Mouse (Mus musculus) midbrain, embryonic 11.5 days (tissue): Measurements from ENCODE around the gene Cep104. TPM values are rescaled to one million over a fixed set of nuclear protein-coding genes. Genes with fewer than 3 reads are reported as not detected.

Source experiments
- ATAC-seq: fragments of 200-750 bp; cut with Nextera tagmentation; 2 replicates; pipeline ENCODE4 v1.8.0; 2017; ENCODE audit warnings: moderate TSS enrichment, moderate library complexity; ENCODE audit not compliant: low FRiP score
- DNase-seq: peaks from one replicate; pipeline ENCODE4 v3.0.0; 2015; ENCODE audit warnings: low spot score; ENCODE audit errors: missing footprints
- H3K27ac ChIP-seq: fragments of 300-500 bp; sonication (generic); 2 replicates; pipeline ENCODE4 v1.5.1; 2014; ENCODE audit warnings: low read depth, low read length
- H3K27me3 ChIP-seq: fragments of 300-500 bp; sonication (generic); 2 replicates; pipeline ENCODE4 v1.6.1; 2014; ENCODE audit warnings: mild to moderate bottlenecking, low read length, moderate library complexity, mixed read lengths; ENCODE audit not compliant: control insufficient read depth, insufficient read depth
- H3K36me3 ChIP-seq: fragments of 300-500 bp; sonication (generic); 2 replicates; pipeline ENCODE4 v1.6.1; 2014; ENCODE audit warnings: mild to moderate bottlenecking, low read length, moderate library complexity, mixed read lengths; ENCODE audit not compliant: control insufficient read depth, insufficient read depth
- H3K4me1 ChIP-seq: fragments of 300-500 bp; sonication (generic); 2 replicates; pipeline ENCODE4 v1.6.1; 2014; ENCODE audit warnings: low read length; ENCODE audit not compliant: control insufficient read depth, insufficient read depth
- H3K4me2 ChIP-seq: fragments of 300-500 bp; sonication (generic); 2 replicates; pipeline ENCODE4 v1.6.1; 2014; ENCODE audit warnings: mild to moderate bottlenecking, moderate library complexity
- H3K4me3 ChIP-seq: fragments of 300-500 bp; sonication (generic); 2 replicates; pipeline ENCODE4 v1.5.1; 2014; ENCODE audit warnings: low read depth, low read length
- H3K9ac ChIP-seq: fragments of 300-500 bp; sonication (generic); 2 replicates; pipeline ENCODE4 v1.6.1; 2014; ENCODE audit warnings: low read length
- H3K9me3 ChIP-seq: fragments of 300-500 bp; sonication (generic); 2 replicates; pipeline ENCODE4 v1.6.1; 2016; ENCODE audit warnings: low read length; ENCODE audit not compliant: control insufficient read depth
- WGBS: fragments of 180-500 bp; shearing (Covaris S2); extraction: QIAGEN DNeasy Blood & Tissue Kit; methylation state at CpG from one replicate; pipeline ENCODE4 v1.1.7; 2014; 5-methylcytosine and 5-hydroxymethylcytosine counted together
- polyA plus RNA-seq: library from polyadenylated mRNA; unstranded; fragments of >200 nt; fragmentation: Nextera tagmentation; extraction: Ambion mirVana; gene quantifications from 2 replicates; pipeline ENCODE4 v1.2.1, GENCODE M21; 2014

Cep104 gene
- polyA plus RNA-seq, 1 experiment from 2014 or later, result 19.0 TPM

- Histone ChIP-seq H3K4me1 (no peaks in the 10 kb centered on the region), H3K27me3 (no peaks in the 10 kb centered on the region), H3K4me3 (no peak overlapping the region), H3K4me2 (no peak overlapping the region), H3K36me3 (no peaks in the 10 kb centered on the region), H3K9me3 (no peaks in the 10 kb centered on the region), H3K9ac (no peak overlapping the region), H3K27ac (no peak overlapping the region)
- ATAC-seq (no peak), DNase-seq (no peak)
- 67% methylated on average over 4 of the region's 4 CpGs for WGBS
These were observed 78.1 kb downstream of the Cep104 start for GRCm38 (mm10) chr4:154053065-154053464.

- Histone ChIP-seq H3K9ac (no peak overlapping the region), H3K27ac (no peak overlapping the region), H3K27me3 (no peaks in the 10 kb centered on the region), H3K36me3 (no peaks in the 10 kb centered on the region), H3K4me3 (no peak overlapping the region), H3K4me2 (no peak overlapping the region), H3K9me3 (no peaks in the 10 kb centered on the region), H3K4me1 (no peaks in the 10 kb centered on the region)
- ATAC-seq (no peak), DNase-seq (no peak)
- WGBS, result 89% methylated on average over 7 of the region's 7 CpGs
These were observed 80.5 kb downstream of the Cep104 start for GRCm38 (mm10) chr4:154055482-154055881.

GRCm38 (mm10) chr4:154056046-154056445 lies 81.1 kb downstream of the Cep104 start:
- H3K4me3 ChIP-seq, result no peak overlapping the region
- no peaks in the 10 kb centered on the region for H3K9me3 ChIP-seq
- H3K36me3 ChIP-seq, result no peaks in the 10 kb centered on the region
- H3K9ac ChIP-seq, result no peak overlapping the region
- 81% methylated on average over 2 of the region's 2 CpGs for WGBS
- no peak overlapping the region for H3K27ac ChIP-seq
- no peaks in the 10 kb centered on the region for H3K4me1 ChIP-seq
- no peaks in the 10 kb centered on the region for H3K27me3 ChIP-seq
- ATAC-seq (no peak), DNase-seq (no peak)
- H3K4me2 ChIP-seq, result no peak overlapping the region

- DNase-seq, result no peak
These were observed 81.7 kb downstream of the Cep104 start for GRCm38 (mm10) chr4:154056661-154057060.

GRCm38 (mm10) chr4:154057696-154058095 lies 82.7 kb downstream of the Cep104 start:
- Histone ChIP-seq H3K4me2 (no peak overlapping the region), H3K4me1 (no peaks in the 10 kb centered on the region), H3K9ac (no peak overlapping the region), H3K27me3 (no peaks in the 10 kb centered on the region), H3K36me3 (no peaks in the 10 kb centered on the region), H3K9me3 (no peaks in the 10 kb centered on the region), H3K27ac (no peak overlapping the region), H3K4me3 (no peak overlapping the region)
- DNase-seq, result no peak
- 60% methylated on average over 4 of the region's 4 CpGs for WGBS
- ATAC-seq, result no peak

More at GRCm38 (mm10) chr4:154056661-154057060, 81.7 kb downstream of the Cep104 start:
- Histone ChIP-seq H3K27ac (no peak overlapping the region), H3K9me3 (no peaks in the 10 kb centered on the region), H3K9ac (no peak overlapping the region), H3K36me3 (no peaks in the 10 kb centered on the region), H3K4me3 (no peak overlapping the region), H3K4me2 (no peak overlapping the region), H3K27me3 (no peaks in the 10 kb centered on the region), H3K4me1 (no peaks in the 10 kb centered on the region)
- ATAC-seq, result no peak
- WGBS, result 67% methylated on average over 2 of the region's 2 CpGs

Other genes with a start within 250 kb of the Cep104 start
- gene A430005L14Rik, start 18.0 kb upstream of the Cep104 start, polyA plus RNA-seq, result 124 and 128 TPM in 2 replicates
- gene Dffb, start 68 bp upstream of the Cep104 start, polyA plus RNA-seq, result 10.5 and 12.0 TPM in 2 replicates
- gene Lrrc47, start 36.5 kb downstream of the Cep104 start, polyA plus RNA-seq, result 10.9 and 13.7 TPM in 2 replicates
- 9.5 and 10.9 TPM in 2 replicates for gene Smim1, start 51.0 kb downstream of the Cep104 start, polyA plus RNA-seq
- gene Ccdc27, start 67.5 kb downstream of the Cep104 start, polyA plus RNA-seq, result not detected in 2 replicates
- 0.15 and 0.51 TPM in 2 replicates for gene Trp73, start 165.0 kb downstream of the Cep104 start, polyA plus RNA-seq
- 42.2 and 46.3 TPM in 2 replicates for gene Wrap73, start 167.2 kb downstream of the Cep104 start, polyA plus RNA-seq
- 140 and 144 TPM in 2 replicates for gene Tprgl, start 185.5 kb downstream of the Cep104 start, polyA plus RNA-seq
- gene Megf6, start 195.5 kb downstream of the Cep104 start, polyA plus RNA-seq, result 11.5 and 12.4 TPM in 2 replicates